Mouse (Mus musculus) thymus, adult 2 months (tissue): ENCODE measurements around the gene Cntrl.

Source experiments
- CTCF ChIP-seq: fragments of 200-500 bp; IDR thresholded peaks from 2 replicates; pipeline ENCODE4 v1.5.1; 2012; ENCODE audit warnings: mild to moderate bottlenecking, control low read depth, low read length, moderate library complexity, borderline replicate concordance; ENCODE audit not compliant: control insufficient read depth, poor library complexity, insufficient read depth; ENCODE audit errors: extremely low read depth
- POLR2A ChIP-seq: fragments of 200-500 bp; IDR thresholded peaks from 2 replicates; pipeline ENCODE4 v1.6.1; 2012; ENCODE audit warnings: mild to moderate bottlenecking, low read length, control low read depth, moderate library complexity; ENCODE audit not compliant: control insufficient read depth, poor library complexity, insufficient read depth; ENCODE audit errors: extremely low read depth

GRCm38 (mm10) chr2:35222822-35223391, 113.6 kb downstream of the Cntrl start:
- TF ChIP-seq POLR2A, result no peak
- TF ChIP-seq CTCF, result no peak
